Mouse (Mus musculus): ENCODE results near the gene Urad. TPM values are rescaled to one million over a fixed set of nuclear protein-coding genes. Genes with fewer than 3 reads are reported as not detected.

The Urad gene
- not detected for polyA plus RNA-seq (2014; fragmentation: Illumina TruSeq; extraction: RNeasy Lipid Tissue Mini Kit (QIAGEN cat#74804); ENCODE audit: low read depth, low replicate concordance)

GRCm38 (mm10) chr5:147322183-147322582 lies at the start of gene Urad:
Urad (minus strand) TSS chr5:147322440.

GRCm38 (mm10) chr5:147306638-147307397 lies 15.4 kb downstream of the Urad start, which contains the start of gene Cdx2:
Cdx2 (minus strand) TSS chr5:147307270.

GRCm38 (mm10) chr5:147269926-147270672 lies 52.1 kb downstream of the Urad start, which contains the start of gene Pdx1:
Pdx1 (plus strand) TSS chr5:147269959.

Other genes starting within 250 kb of the Urad start
- gene Lnx2, start 245.9 kb downstream of the Urad start, polyA plus RNA-seq (2014; fragmentation: Illumina TruSeq; extraction: RNeasy Lipid Tissue Mini Kit (QIAGEN cat#74804); ENCODE audit: low read depth, low replicate concordance), result 12.5 TPM
- gene Polr1d, start 245.4 kb downstream of the Urad start, polyA plus RNA-seq (2014; fragmentation: Illumina TruSeq; extraction: RNeasy Lipid Tissue Mini Kit (QIAGEN cat#74804); ENCODE audit: low read depth, low replicate concordance), result 136 TPM
- gene Gsx1, start 133.7 kb downstream of the Urad start, polyA plus RNA-seq (2014; fragmentation: Illumina TruSeq; extraction: RNeasy Lipid Tissue Mini Kit (QIAGEN cat#74804); ENCODE audit: low read depth, low replicate concordance), result not detected
- not detected for gene Pdx1, start 52.5 kb downstream of the Urad start, polyA plus RNA-seq (2014; fragmentation: Illumina TruSeq; extraction: RNeasy Lipid Tissue Mini Kit (QIAGEN cat#74804); ENCODE audit: low read depth, low replicate concordance)
- 0.21 TPM for gene Cdx2, start 15.2 kb downstream of the Urad start, polyA plus RNA-seq (2014; fragmentation: Illumina TruSeq; extraction: RNeasy Lipid Tissue Mini Kit (QIAGEN cat#74804); ENCODE audit: low read depth, low replicate concordance)
- 0.82 TPM for gene Flt3, start 78.0 kb upstream of the Urad start, polyA plus RNA-seq (2014; fragmentation: Illumina TruSeq; extraction: RNeasy Lipid Tissue Mini Kit (QIAGEN cat#74804); ENCODE audit: low read depth, low replicate concordance)
- 45.7 TPM for gene Pan3, start 107.7 kb upstream of the Urad start, polyA plus RNA-seq (2014; fragmentation: Illumina TruSeq; extraction: RNeasy Lipid Tissue Mini Kit (QIAGEN cat#74804); ENCODE audit: low read depth, low replicate concordance)

Measured in adipose tissue, adult 10 weeks (tissue).